Mouse (Mus musculus) spleen, adult 18-20 months (tissue): Measurements from ENCODE around the gene Cga.
A peak's percentile ranks its signal among the peaks of the same experiment; 100 is the strongest.

Source experiments
- DNase-seq, 2 experiments: peaks; one replicate each; pipeline ENCODE4 v3.0.0; 2022; ENCODE audit warnings: mixed read lengths in 2 of 2

Cga gene

DNA sequence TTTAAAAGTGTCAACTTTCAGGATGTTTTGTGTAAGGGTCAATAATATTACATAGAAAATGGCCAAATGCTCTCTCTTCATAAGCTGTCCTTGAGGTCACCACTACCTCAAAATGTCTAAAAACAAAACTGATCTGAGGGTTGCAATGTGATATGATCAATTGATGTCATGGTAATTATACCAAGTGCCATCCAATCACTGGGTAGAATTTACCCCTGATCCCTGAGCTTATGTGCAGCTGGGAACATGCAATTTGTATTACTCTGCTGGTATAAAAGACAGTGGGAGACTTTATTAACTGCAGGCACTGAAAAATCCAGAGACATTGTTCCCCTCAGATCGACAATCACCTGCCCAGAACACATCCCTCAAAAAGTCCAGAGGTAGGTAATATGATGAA, at the start of gene Cga:
Gene Cga, plus strand, starts transcription at position 301 of the 400 bp plus-strand sequence.
- DNase-seq, result no peak

DNA sequence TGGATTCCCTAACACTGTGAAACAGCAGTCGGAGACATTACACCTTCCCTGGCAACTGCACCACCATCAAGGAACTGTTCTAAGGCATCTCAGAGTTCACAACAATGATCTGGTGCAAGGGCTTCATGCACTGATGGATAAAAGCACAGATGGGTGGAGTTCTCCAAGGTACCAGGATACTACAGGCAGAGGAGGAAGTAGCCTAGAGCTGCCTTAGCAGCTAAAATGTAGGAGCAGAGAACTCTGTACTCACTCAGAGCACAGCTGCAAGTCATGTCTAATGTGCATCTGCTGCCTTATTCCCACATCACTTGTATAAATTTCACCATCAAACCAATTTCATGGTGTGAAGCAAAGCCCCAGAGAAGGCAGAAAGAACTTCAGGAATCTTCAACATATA, 49.7 kb upstream of the Cga start:
- DNase-seq, result no peak

DNA sequence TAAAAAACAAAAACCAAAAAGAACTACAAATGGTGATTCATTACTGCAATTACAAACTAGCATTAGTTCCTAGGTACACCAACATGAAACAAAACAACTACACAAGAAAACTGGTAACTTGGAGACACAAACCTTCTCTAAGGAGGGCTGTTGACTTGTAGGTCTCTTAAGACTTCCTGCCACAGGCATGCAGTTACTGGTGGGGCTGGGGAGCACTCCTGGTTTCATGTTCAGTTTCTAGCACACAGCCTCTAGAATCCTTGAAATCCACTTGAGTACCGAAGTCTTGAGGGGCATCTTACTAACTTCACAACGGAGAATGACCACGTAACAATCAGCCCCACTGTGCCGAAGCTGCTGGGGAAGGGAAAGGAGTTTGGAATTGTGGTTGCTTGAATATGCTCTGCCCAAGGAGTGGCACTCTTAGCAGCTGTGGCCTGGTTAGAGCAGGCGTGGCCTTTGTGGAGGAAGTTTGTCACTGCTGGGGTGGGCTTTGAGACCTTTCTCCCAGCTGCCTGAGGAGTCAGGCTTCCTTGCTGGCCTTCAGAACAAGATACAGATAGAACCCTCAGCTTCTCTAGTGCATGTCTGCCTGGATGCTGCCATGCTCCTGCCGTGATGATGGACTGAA, 45.8 kb upstream of the Cga start:
- no peak for DNase-seq

DNA sequence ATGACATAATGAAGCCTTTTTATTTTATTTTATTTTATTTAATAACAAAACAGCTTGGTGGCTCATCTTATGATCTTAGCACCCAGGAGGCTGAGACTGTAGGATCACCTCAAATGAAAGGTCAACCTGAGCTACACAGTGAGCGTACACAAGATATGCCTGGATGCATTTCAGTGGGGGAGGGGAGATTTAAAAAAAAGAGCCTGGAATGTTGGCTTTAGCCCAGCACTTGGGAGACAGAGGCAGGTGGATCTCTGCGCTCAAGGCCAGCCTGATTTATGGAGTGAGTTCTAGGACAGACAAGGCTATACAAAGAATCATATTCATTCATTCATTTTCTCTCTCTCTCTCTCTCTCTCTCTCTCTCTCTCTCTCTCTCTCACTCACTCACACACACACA, 43.4 kb upstream of the Cga start:
- DNase-seq, result no peak

DNA sequence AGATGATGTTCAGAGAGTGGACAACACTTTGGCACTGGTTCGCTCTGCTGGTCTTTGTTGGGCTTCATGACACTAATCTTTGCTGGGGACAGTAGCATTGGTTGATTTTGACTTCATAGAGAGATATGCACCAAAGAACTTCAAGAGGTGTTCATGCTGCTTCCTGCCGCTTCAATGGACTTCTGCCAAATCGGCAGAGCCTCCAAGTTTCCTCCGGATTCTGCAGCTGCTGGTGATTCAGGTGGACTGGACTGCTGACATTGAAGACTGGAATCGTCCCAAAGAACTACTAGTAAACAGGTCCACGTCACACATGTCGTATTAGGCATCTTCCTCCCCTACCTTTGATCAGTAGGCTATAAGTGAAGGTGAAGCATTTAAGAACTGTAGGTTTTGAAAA, 41.5 kb upstream of the Cga start:
- no peak for DNase-seq

DNA sequence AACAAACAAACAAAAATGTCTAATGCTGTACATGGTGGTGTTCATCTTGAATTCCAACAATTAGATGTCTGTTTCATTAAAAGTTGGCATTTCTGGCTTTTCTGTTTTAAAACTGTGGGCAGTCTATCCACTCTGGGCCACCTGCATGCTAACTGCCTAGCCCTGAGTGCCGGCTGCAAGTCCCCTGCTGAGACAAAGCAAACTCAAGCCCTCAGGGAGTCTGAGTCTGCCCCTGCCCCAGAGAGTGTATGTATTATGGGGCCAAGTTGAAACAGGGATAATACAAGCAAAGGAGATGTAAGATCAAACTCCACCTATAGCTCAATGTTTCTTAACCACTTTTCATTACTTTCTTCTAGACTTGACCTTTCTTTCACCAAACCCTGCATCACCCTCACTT, 37.6 kb upstream of the Cga start:
- no peak for DNase-seq

DNA sequence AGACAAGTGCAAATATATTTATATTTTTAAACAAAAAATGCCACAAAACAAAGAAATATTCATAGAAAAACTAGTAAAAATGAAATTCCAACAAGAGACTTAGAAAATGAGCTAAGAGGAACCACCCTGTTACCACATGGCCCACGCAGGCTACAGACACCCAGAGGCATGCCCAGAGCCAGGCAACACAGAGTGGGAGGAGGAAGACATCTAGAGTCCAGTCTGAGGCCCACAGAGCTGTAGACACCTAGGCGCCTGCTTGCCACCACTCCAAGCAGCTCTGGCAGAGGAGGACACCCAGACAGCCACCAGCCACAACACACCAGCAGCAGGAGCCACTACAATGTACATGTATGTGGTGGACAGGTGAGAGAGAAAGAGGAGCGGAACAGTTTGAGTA, 34.7 kb upstream of the Cga start:
- DNase-seq, result no peak

DNA sequence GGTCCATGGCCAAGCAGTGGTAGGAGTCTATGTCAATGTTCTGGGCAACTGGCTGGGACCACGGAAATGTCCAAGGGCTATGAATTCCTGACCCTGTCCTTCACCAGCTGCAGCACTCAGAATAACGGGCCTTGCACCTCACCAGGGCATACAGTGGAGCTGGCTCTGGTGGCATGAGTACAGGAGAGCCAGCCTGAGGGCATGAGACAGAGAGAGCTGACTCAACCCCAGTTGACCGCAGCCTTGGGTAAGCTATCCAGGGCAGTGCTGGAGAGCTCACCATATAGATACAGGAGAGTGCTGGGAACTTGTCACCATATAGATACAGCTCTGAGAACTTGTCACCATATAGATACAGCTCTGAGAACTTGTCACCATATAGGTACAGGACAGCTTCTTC, 34.2 kb upstream of the Cga start:
- DNase-seq, result no peak

DNA sequence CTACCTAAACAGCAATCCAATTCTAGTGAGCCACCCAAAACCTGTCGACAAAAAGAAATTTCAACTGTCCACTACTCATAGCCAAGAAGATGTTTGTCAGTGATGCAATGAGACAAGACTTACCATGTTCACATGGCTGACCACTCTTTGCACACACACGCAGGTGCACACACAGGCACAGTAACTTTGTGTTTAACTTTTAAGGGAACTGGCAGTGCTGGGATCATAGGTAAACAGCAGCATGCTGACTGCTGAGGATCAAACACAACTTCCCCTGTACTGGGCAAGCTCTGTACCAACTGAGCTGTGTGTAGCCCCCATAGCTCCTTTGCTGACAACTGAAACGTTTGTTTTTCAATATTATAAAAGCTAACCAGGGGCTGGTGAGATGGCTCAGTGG, 32.1 kb upstream of the Cga start:
- DNase-seq, result no peak

DNA sequence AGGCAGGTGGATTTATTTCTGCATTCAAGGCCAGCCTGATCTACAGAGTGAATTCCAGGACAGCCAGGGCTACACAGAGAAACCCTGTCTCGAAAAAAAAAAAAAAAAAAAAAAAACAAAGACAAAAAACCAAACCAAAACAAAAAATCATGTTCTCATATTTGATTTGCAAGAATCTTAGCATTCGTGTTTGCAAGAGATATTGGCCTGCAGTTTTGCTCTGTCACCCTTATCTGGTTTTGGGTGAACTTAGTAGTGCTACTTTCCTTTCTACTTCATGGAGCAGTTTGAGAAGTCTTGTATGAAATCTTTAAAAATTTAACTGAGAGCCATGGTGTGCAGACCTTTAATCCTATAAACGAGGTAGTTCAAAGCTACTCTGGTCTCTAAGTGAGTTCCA, 23.8 kb upstream of the Cga start:
- no peak for DNase-seq

DNA sequence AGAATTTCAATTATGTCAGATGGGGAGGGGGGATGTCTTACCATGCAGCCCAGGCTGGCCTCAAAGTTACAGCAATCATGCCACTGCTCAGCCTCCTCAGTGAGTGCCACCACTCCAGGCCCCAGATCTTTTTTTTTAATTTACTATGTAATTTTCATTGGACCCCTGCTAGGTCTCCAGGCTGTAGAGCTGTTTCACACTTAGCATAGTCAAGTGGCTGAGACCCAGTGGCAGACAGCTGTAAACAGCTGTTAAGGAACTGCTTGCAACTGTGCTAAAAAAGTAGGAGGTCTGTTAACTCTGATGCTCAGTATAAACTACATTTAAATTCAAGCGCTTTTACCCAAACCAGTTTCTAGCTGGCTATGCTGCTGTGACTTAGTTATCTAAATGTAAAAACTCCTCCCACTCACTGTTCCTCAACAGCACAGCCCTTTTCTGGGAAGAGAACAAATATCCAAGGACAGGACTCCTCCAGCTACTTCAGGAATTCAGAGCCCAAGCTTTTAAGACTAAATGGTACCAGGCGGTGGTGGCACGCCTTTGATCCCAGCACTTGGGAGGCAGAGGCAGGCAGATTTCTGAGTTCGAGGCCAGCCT, 20.6 kb upstream of the Cga start:
- DNase-seq, result no peak

DNA sequence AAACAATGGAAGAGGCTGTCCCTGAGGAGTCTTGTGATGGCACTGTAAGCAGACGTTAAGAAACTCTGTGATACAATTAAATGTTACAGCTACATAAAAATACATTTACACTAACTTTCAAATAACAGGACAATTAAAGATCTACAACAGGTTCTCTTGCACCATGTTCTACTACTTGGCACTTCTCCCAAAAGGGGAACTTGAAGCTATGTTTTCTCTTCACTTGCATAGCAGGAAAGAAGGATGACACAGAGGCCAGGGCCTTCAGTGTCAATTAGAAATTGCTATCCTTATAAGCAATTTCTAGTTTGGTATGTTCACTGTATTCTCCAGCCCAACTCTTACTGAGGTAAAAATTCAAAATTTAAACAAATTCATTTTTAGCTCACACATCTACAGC, 19.3 kb upstream of the Cga start:
- no peak for DNase-seq

DNA sequence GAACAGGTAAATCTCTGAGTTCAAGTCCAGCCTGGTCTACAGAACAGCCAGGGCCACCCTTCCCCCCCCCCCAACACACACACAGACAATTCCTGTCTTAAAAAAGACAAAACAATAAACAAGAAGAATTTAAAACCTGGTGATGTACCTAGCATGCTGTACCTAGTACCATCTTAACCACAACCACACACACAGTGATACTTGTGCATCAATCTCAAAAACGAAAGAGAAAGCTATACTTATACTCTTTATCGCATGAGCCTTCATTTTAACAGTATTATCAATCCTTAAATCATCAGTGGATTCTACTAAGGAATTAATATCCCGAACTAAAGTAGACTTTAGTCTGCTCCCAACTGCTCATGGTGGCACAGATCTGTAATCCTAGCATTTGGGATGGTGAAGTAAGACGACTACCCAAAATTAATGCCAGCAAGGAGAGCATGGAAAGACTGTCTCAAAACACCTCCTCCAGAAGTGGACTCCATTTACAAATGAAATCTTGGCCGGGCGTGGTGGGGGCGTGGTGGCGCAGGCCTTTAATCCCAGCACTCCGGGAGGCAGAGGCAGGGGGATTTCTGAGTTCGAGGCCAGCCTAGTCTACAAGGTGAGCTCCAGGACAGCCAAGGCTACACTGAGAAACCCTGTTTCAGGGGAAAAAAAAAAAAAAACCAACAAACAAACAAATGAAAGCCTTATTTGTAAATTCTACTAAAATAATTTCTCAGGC, 12.5 kb upstream of the Cga start:
- DNase-seq, result no peak

DNA sequence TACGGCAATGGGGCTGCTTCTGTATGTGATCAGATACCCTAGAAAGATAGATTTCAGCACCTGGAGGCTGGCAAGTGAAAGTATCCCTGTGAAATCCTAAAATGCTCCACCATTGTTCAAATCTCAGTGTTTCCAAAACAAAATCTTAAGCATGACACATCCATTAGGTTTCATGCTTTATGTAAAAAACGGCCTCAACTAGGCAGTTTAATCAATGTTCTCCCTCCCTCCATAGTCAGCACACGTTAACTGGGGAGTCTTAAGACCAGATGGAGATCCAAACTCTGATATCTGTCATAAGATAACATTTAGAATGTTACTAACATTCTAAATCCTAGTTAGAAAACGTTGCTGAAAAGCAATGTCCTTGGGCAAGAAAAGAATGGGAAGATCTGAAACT, 11.7 kb upstream of the Cga start:
- DNase-seq, result no peak

DNA sequence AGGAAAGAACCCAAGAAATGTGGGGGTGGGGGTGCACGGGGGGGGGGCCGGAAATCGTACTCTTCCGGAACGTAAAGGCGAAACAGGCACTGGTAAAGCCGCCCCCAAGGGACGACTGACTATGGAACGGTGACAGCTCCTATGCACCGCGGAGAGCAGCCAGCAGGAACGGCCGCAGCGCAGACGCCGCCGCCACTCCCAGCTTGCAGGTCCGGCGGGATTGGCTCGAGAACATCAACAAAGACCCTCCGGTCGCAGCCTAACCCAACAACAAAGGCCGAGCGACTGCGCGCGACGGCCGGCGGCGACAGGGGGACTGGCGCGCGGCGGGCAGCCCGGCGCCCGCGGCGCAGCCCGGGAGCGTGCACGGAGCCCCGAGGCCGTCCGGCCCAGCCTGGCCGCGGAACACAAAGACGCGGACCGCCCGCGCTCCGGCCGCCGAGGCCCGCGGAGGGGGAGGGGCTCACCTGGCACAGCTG, 11.2 kb upstream of the Cga start:
- peak; percentile 57 to 62 for DNase-seq

DNA sequence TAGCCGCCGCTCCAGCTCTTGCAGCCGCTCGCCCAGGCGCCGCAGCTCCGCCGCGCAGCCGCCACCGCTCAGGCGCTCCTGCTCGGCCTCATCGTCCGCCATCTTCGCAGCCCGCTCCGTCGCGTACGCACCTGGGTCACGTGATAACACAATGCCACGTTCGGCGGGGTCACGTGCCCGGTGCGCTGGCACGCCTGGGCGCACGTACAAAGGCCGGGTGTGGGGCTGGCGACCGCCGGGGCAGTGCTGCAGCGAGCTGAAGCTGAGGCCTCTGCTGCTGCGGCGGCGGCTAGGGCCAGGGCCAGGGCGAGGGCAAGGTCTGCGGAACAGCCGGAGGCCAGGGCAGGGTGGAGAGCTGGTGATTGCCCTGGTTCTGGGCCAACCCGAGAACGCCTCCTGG, 10.8 kb upstream of the Cga start, which contains the start of gene Zfp292:
Gene Zfp292, minus strand, starts transcription at position 143 of the 400 bp plus-strand sequence.
- DNase-seq, result peak; percentile 89

DNA sequence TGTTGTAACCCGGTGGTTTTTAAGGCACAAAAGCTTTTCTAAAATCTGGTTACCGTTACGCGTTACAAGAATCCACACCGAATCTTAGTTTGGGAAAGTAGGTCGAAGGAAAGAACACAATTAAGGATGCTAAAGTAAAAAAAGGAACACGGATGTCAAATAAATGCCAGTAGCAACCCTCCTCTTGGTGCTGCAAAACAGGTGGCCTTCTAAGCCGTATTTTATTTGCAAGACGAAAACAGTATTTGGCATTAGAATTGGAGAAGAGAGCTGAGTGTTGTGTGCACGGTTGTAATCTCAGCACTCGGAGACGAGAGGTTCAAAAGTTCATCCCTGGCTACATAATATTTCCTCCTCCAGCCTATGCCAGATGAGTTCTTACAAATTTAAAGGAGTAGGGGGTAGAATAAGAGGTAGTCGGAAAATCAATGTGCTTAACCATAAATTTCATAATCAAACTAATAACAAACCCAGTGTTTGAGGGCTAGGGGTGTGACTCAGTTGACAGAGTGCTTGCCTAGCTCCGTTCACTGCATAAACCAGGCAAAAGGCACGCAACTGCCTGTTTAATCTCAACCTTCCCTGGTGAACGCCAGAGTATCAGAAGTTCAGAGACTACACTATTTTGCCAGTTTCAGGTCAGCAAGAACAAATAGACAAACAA, 10.1 kb upstream of the Cga start:
- no peak for DNase-seq

DNA sequence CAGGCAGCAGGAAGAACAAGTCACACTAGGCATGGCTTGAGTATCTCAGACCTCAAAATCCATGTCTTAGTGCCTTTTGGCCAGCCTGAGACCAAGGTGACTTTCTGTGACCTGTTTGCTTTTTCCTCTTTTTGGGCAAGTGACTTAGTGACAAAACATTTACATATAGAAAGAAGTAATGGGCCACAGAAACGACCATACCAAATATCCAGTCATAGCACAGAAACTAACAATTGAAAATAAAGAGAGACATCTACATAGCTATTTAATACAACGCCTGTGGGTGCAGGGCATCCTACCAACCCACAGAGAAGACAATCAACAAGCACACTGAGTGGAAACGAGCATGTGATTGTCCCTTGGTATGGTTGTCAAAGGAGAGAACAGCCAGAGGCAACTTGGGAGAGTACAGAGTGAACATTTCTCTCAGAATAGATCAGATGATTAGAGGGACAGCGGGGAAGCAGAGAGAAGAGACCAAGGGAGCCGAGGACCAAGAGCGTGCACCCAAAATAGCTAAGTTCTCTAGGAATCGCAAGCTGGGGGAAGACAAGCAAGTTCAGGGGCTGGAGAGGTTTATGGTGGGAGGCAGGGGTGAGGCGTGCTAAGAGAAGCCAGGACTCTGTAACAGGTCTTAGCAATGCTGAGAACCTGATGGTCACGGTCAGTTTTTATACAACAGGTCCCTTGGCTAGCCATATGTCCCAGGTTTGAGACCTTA, 7.8 kb upstream of the Cga start:
- DNase-seq, result no peak

DNA sequence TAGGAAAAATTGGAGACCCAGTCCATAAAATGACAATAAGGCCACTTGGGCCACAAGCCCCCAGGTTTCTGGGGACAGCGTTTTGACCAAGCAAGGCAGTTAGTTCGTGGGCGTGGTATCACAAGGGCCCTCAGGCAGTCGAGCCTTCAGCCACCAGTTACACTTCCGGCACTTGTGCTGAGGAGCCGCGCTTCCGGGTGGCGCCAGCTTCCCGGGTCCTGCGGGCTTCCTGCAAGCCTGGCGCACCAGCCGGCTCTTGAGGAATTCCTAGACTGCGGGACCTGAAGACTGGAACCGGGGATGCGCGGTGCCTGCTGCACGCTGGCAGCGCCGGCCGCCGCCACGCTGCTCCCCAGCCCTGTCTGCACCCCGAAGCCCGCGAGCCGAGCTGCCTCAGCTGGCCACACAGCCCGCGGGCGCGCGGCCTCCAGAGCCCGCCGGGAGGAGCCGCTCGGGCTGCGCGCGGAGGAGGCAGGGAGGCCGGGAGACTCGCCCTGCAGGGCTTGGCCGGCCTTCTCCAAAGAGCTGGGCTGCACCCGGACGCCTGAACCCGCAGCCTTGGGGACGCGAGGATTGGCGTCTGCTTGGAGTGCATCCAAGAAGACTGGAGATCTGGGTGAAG, 7.0 kb upstream of the Cga start:
- peak; percentile 72 to 77 for DNase-seq

DNA sequence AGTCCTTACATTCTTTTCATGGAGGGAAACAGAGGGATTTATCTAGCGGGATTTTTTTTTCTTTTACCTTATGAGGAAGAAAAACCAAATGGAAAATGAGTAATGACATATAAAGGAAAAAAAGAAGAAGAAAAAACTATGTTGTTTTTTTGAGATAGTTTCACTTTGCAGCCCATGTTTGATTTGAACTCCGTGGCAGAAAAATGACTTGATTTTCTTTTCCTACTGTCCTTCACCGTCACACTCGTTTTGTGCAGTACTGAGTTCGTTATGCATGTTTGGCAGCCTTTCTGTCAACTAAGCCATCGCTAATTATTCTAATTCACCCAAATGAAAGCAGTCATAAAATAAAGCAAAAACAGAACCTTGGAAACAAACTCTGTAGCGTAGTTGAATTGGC, 6.3 kb upstream of the Cga start:
- no peak for DNase-seq

DNA sequence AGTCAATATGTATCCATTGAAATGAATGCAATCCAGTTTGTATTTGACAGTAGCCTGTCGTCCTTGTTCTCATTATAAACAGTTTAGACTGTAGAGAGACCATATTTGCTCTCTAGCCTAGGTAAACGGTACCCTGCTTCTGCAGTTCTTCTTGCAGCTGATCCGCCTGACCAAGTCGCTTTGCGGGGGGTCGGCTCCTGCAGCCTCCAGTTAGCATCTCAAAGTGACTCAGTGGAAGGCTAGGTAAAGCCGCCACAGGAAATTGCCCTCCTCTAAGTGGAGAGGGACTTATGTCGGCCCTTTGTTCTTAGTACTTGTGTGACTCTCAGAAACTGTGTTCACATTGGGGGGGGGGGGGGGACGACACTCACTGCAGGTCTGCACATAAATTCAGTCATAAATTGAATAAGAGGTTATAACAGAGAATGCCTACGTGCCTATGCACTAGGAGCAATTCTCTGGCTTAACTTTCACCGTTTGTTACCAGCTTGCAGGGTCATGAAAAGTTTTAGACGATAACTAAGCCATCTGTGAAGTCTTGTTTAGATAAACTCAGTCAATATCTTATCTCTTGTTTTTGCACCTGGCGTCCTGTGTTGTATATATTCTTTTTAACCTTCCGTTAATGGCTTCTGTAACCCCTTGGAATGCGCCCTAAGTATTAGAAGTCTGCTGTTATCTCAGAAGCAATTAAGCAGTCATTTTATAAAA, 4.3 kb upstream of the Cga start:
- no peak for DNase-seq

DNA sequence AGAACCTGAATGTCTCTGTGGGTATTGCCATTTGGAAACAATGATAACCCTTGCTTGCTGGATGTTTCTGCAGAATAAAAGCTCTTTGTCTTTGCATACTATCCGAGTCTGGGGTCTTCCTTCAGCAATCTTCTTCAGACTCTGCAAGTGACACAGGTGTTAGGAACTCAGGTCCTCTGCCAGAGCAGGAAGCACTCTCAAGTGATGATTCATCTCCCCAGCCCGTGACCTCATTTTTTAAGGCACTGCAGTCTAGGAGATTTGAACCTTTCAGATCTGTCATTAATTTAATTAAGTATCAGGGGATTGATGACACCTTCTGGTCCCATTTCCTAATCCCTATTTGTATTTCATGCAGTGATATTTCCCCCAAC, 3.8 kb upstream of the Cga start:
- no peak for DNase-seq
